Mouse (Mus musculus) CD4-positive, CD25-positive, alpha-beta regulatory T cell, adult 4 months (primary cell): ENCODE results near the gene Akap8l. TPM values are rescaled to one million over a fixed set of nuclear protein-coding genes. Genes with fewer than 3 reads are reported as not detected.

Experiments
- ATAC-seq: one replicate; pipeline ENCODE4 v1.8.0; 2017
- polyA plus RNA-seq, 2 experiments: library from polyadenylated mRNA; unstranded; fragments of 100-300 nt; shearing (Covaris generic); gene quantifications; one replicate each; pipeline ENCODE4 v1.2.1; 2017

Gene Akap8l
- polyA plus RNA-seq, result 10 to 100 TPM; 58.1 to 59.3 TPM

DNA sequence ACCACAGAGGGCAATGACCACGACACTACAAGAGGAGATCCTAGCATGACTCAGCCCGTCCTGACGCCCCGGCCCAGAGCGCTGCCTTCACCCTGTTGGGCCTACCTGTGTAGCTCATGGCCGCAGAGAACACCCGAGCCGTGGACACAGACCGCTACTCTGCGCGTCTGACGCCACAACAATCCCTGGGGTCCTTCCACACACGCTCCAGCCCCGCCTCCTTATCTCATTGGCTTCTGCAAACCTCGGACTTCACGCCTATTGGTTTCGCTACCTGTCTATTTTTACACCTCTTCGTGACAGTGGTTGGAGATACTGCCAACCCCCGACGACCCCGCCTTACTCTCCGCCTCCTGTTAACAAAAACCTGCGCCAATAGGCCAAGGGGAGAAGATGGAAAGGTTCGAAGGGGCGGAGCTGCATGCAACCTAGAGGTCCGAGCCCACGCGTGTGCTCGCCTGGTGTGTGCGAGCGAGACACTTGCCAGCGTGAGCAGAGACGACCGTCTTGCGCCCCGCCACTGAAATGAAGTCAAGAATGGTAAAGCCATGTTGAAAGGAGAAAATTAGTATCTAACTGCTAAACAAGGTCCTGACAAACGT is at the start of gene Akap8l:
Gene Akap8l, minus strand, starts transcription at position 226 of the 602 bp plus-strand sequence.
- peak; percentile 98 for ATAC-seq

DNA sequence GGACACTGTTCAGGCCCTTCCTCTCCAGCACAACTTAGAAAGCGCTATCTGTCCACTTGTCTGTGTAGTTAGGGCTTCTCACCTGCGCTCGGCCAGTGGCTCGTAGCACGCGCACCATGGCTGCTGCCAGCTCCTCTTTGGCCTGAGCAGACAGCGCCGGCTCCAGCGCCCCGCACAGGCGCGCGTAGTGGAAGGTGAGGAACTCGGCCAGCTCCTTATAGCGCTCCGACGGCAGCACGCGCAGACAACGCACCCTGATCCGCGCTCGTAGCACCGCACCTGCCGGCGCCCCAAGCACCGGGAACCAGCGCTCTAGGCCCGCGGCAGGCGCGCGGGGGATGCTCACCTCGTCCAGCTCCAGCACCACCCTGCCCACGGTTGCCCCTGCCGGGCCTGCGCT is 45.9 kb upstream of the Akap8l start:
- ATAC-seq, result no peak

DNA sequence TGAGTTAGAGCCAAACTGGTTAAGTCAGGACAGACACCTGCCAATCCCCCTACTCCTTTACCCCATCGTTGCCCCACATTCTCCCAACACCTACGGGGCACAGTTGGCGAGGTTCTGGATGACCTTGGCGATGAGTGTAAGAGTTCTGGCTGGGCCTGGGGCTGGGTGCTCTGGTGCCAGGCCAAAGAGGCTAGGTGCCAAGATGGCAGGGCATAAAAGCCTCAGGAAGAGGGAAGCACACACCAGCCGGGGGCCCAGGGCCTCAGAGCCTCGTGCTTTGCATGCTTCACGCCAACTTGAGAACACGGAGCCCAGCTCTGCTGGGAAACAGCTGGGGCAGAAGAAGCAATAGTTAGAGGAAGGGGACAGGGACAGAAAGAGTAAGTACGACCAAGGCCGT is 43.5 kb upstream of the Akap8l start:
- ATAC-seq, result no peak

DNA sequence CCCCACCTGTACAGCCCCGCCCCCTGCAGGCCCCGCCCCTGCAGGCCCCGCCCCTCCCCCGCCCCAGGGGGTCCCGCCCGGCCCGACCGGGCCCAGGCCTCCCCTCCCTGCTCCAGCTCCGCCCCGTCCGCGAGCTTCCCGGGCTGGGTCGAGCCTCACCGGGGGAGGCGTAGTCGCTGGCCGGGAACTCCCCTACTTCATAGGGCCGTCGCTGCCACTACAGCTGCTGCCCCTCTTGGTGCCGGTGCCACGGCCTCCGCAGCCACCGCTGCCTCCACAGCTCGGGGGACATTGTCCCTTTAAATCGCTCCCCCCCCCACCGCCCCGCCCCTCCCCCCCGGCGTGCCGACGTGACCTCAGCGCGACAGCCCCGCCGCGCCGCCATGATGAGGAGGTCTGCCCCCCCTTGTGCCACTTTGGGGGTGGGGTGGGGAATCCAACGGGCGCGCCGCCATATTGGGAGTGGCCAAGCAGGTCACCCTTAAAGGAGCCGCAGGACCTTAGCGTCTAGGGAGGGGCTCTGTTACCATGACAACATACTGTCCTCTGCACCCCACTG is 38.8 kb upstream of the Akap8l start, which contains the start of gene Wiz:
Gene Wiz, minus strand, starts transcription at position 339 of the 559 bp plus-strand sequence.
- peak; percentile 82 for ATAC-seq

DNA sequence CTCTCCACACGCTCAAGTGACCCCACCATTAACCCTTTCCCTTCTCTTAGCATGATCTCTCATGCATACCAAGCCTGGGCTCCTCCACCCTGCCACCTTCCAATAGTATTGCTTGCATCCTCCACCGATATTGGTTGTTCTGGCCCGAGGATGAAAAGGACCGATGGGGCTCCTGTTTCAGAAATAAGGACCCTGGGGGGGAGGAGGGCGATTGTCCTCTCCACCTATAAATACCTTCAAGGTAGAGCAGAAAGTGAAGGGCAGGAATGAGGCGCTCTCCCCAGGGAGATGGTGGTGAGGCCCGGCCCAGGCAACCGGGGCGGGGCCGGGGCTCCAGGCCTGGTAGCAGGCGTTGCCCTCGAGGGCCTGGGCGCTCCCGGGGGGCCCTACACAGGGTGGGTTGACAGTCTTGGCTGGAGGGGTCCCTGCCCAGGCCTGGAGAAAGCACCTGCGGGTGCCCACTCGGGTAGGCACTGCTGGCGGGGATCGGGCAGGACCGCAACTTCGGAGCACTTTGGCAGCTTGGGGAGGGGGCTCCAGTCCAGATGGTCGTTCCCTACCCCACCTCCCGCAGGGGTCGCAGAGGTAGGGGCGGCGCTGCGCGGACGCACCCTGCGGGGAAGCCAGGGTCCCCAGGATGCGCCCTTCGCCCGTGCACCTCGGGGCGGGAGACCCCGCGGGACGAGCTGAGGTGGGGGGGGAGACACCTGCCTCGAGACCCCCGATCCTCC is 38.1 kb upstream of the Akap8l start:
- peak; percentile 16 for ATAC-seq

DNA sequence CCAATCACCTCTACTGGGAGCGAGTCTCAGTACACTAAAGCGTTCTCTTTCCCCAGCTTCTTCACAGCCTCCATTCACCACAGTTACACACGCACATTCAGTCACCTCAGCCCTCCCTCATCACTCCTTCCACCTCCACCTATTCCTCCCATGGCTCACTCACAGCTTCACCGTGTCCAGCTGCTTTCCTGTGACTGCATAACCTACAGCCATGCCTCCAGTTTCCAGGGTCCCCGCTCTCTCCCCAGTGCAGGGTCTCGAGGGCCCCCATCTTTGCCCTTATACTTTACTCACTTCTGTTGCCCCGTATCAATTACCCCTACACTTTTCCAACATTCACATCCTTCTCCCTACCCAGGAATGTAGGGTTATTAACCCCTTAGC is 37.6 kb upstream of the Akap8l start:
- no peak for ATAC-seq

DNA sequence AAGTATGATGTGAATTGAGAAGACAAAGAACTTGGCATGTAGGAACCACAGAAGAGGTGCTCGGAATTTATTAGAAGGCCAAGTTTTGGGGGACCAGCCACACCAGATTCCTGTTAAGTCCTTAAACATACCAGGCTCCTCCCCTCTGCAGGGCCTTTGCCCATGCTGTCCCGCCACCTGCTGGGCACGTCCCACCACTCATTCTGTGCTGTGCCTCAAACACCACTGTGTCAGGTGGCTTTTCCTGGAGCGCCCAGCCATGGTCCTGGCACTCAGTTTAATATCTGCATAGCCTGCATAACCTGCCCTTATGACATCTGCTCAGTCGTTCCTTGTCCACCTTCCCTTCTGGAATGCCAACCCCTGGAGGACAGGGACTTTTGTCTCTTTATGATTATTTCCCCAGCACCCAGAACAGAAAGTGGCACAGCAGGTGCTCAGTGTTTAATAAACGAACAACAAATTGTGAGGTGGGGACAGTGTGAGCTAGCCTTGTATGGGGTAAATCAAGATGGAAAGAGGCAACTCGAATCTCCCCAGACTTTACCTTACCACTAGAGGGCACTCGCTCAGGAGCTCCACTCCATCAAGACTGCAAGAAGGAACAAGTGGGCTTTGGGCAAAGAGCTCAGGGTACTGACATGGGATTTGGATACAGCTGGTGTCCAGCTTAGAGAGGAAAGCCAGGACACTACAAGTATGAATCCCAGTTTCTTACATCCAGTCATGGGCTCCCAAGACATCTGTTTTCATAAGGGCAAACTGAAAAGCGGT is 36.4 kb upstream of the Akap8l start:
- ATAC-seq, result peak; percentile 33

DNA sequence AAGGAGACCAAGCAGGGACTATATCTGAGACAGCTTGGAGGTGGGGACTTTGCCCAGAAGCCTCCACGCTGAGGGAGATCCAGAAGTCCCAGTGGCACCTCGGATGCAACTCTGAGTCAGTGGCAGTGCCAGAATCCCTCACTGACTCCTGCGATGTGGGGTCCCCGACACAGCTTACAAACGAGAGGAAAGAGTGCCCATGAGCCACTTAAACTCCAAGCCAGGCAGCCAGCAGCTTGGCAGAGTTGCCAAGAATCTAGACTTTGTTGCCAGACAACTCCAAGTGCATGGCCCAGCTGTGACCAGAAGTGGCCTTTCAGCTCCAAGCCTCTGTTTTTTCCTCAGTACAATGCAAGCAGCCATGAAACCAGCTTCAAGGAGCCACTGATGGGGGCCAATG is 33.3 kb upstream of the Akap8l start:
- ATAC-seq, result no peak

DNA sequence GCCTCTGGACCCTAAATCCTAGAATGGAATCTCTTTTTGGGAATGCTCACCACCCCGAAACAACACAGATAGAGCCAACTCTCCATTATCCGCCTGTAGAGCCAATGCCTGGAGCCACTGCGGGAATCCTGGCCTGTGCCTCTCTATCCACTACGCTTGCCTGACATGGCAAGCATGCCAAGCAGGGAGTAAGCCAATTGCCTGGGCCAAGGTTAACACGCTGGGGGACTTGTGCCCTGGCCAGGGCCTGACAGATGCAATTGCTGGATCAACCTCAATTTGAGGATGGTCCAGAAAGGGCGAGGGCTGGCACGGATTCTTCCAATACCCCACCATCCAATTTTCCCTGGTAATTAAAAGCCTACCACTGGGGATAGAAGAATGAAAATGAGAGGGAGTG is 32.2 kb upstream of the Akap8l start:
- no peak for ATAC-seq

DNA sequence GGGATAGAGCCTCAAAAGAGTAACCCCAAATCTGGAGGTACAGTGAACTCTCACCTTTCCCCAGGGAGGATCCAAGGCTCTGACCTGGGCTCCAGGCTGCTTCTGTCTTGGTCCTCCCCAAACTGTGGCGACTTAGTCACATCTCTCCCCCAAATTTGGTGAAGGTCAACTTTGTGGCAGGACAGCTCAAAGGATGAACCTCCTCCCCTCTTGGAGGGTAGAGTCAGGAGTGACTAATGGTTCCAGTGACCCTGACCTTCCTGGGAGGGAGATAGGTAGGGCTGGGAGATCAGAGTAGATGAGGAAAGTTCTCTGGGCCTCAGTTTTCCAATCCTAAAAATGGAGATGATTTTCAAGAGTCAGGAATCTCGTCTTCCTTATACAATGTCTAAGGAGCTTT is 28.4 kb upstream of the Akap8l start:
- no peak for ATAC-seq

DNA sequence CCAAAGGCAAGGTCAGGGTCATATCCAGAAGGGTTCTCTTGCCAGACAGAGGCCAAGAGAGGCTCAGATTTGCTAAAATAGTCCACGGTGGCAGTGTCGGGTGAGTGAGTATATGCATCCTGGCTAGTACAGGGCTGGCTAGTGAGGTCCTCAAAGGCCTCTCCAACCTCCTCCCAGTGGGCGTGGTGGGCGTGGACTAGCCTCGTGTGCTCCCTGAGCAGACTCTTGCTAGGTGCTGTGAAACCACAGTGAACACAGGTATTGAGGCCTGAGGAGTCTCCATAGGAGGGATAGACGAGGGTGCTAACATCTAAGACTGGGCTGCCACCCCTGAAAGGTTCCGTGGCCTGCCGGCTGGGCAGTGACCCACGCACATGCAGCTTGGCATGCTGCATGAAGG is 26.7 kb upstream of the Akap8l start:
- ATAC-seq, result no peak

DNA sequence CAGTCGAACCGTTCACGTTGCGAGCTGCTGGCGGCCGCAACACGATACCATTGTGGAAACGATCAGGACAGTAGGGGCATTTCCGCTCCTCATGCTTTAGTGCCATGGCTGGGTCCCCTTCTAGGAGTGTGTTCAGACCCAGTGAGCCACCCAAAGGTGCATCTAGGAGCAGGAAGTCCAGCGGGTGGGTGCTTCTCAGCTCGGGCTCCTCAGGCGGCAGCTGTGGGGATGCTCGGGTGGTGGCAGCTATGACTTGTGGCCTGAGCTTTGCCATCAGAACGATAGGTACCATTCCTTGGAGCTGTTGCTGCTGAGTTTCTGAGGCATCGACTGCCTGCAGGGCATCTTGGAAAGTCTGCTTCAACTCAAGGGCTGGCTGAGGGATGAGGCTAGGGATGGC is 26.1 kb upstream of the Akap8l start:
- no peak for ATAC-seq

DNA sequence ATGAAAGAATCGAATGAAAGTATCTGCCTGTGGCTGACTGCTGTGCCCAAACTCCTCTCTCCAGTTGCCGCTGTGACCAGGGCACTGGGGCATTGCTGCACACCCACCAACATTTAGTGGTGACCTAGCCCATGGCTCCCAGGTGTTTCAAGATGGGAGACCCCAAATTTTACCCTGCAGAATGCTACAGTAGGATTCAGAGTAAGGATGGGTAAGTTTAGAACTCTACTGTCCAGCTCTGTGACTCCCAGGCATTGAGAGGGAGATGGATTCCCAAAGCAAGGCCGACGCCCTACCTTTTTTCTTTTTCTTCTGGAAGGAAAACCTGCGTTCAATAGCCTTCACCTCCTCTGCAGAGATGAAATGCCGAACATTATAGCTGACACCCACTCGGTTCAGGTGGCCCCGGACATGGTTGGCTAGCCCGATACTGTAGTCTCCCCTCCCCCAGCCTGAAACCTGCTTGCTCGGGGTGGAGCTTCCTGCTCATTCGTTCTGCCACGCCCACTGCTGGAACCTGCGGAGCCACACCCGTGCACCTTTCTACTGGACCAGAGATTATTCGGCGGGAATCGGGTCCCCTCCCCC is 18.7 kb upstream of the Akap8l start:
- peak; percentile 68 for ATAC-seq

DNA sequence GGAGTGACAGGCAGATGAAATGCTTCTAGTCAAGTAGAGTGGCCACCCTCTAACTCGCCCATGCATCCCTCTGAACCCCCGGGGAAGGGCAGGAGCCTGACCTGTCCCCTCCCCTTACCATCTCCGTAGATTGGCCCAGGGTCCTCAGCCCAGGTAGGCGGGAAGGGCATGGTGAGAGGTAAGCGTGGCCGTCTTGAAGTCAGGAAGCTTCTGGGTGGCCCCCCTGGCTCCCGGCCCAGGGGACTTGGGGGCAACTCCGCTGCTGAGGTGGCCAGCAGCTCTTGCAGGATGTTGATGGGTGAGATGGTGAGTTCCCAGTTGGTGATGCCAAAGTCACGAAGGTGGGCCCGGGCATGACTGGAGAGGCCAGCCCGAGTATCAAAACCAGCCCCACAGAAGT is 17.3 kb upstream of the Akap8l start:
- ATAC-seq, result no peak

DNA sequence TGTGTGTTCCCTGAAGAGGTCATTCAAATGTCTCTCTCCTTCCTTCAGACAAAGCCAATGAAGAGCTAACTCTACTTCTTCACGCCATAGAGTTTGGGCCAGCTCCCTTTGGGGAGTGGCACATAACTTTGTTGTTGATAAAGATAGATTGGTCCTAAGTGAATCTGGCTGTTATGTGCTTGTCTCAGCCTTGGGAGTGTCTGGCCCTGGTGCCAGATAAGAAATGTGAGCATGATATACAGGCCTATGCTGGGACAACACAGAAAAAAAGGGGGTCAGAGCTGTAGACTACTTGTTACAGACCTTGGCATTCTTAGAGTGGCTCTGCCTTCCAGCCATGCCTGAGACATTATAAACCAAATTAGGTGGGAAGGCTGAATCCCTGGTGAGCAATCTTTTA is 14.9 kb upstream of the Akap8l start:
- ATAC-seq, result no peak

DNA sequence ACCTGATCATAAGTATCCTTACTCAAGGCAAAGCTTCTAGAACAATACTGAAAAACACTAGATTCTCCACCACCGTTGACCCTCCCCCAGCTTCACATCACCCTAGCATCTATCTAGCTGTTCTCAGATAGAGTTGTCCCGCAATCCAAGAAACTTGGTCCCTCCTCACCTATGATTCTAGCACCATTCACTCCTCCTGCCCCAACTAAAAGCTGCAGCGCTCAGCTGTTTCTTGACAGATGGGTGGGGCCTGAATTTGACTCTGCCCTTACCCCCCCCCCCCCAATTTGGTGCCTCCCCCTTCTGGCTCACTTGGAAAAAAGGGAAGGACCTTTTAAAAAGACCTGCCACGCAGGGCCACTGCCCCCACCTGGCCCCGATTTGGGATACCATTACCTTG is 14.4 kb upstream of the Akap8l start:
- no peak for ATAC-seq

DNA sequence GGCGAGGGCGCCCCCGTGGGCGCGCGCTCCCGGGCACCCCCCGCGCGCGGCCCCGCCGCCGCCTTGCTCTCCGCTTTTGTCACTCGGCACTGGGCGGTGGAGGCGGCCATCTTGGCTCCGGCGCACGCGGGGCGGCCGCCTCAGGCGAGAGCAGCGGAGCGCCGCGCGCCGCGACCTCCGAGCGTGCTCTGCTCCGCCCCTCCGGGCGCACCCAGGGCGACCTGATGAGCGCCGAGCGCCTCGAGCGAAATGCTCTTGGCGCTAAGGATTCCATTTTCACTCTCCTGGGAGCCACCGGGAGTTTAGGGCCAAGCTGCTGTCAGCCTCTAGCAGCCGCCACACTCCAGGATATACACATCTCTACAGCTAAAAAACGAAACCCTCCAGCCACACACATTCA is 13.9 kb upstream of the Akap8l start:
- peak; percentile 94 for ATAC-seq

DNA sequence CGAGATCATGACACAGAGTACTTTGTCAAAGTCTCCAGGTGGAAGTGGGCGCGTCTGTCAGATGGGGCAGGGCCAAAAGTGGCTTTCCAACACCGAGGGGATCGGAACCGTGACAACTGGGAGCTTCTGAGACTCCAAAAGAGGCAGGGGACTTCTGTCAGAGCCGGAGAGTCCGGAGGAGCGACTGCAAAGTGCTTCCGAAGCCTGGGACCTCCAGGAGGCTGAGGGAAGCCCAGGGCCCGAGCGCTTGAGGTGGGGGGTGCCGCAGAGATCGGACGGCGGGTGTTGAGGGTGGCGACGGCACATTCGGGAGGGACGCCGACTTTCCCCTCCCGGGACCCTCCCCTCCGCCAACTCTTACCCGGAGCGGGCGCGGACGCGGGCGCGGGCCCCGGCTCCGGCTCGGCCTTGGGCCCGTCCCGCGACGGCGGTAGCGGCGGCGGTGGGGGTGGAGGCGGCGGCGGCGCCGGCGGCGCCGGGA is 13.5 kb upstream of the Akap8l start:
- peak; percentile 23 for ATAC-seq

DNA sequence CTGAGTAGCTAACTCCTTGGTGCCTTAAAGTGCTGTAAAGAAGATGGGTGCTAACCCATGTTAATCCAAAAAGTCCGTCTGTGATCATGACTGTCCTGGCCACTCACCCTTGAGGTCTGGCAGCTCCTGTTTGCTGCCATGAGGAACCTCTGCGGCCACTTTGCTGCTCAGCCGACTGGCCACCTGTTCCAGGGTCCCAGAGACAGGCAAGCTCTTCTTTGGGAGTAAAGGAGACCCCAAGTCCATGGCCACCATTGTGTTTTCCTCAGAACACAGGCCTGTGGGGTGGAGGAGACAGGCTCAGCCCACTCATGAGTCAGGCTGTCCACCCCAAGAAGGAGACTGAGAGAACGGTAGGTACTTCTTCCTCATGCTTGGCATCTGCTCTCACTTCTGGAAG is 12.3 kb upstream of the Akap8l start:
- ATAC-seq, result no peak

DNA sequence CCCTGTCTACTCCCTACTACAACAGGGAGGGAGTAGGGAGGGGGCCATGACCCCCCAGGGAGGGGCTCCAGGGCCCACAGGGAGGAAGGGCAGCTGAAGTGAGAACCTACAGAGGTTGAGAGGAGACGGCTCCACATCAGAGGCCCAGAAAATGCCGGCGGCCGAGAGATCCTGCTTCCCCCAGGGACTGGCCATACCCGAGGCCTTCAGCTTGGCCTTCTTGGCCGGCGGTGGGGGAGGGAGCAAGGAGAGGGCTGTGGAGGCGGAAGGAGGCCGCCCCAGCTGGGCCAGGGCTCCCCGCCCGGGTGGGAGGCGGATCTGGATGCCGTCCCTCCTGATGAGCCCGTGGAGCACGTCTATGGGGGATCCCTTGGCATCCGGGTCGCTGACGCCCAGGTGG is 9.5 kb upstream of the Akap8l start:
- ATAC-seq, result no peak

DNA sequence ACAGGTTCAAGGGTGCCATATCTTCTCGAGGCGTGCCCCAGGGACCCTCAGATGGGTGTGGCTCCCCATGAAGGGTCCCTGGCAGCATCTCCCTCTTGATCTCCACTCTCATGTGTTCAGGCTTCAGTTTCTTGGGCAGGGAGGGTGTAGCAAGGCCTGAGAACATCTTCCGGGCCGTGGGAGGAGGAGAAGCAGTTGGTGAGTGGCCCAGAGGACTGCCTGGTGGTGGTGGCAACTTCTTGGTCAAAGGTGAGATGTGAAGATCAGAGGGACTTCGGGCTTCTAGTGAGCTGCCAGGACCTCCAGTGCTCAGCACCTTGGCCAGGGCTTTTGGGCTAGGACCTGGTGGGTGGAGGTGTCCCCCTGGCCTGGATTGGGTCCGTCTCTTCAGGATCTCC is 8.5 kb upstream of the Akap8l start:
- ATAC-seq, result no peak

DNA sequence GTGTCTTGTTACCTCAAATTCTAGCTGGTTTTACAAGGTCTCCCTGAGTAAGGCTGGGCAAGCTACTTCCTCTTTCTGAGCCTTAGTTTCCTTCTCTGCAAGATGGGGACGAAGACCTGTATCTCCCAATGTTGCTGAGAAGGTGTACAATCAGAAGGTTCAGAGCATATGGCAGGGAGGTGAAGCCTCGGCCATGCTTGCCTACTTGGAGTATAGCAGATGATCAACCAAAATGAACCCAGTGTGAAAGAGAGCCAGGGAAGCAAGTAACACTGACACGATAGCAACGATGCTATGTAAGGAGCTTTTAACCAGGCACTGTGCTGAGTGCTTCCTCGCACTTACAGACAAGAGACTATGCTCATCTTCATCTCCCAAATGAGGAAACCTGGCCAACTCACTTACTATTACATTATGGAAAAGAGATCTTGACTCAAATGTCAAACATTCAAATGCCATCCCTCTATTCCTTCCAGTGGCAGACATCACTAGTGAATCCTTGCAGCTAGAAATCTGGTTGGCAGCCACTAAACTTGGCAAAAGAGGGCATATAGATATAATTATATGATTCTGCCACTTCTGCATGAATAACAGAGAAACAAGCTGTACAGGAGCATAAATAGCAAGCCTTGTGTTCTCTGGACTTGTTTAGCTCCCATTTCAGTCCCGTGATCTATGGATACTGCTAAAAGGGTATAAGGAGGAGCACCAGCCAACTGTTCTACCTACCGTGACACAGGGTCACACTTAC is 8.0 kb upstream of the Akap8l start:
- no peak for ATAC-seq
